Mouse (Mus musculus) MEL (cell line): ENCODE results near the gene Gabrb3. TPM values are rescaled to one million over a fixed set of nuclear protein-coding genes. Genes with fewer than 3 reads are reported as not detected.

Experiments used
- DNase-seq: peaks from one replicate; pipeline ENCODE4 v3.0.0; 2011; ENCODE audit warnings: low read depth, low spot score
- H3K27ac ChIP-seq: 2 replicates; pipeline ENCODE4 v1.5.1; 2012; ENCODE audit warnings: low read depth, mild to moderate bottlenecking, control low read depth, low read length, moderate library complexity; ENCODE audit not compliant: control insufficient read depth
- H3K27me3 ChIP-seq, 2 experiments: fragments of 150-350 bp in 1 of 2; sonication (generic) in 1 of 2; 2 replicates each; pipeline ENCODE4 v1.6.1; 2012; ENCODE audit warnings: low read length in 2 of 2, mild to moderate bottlenecking in 2 of 2, improper control_type of control experiment in 1 of 2, moderate library complexity in 1 of 2; ENCODE audit not compliant: insufficient read depth in 2 of 2, control insufficient read depth in 1 of 2
- H3K36me3 ChIP-seq, 2 experiments: 2 replicates each; pipeline ENCODE4 v1.6.1; 2012 to 2014; ENCODE audit warnings: low read length in 2 of 2, improper control_type of control experiment in 1 of 2, inconsistent platforms in 1 of 2, mild to moderate bottlenecking in 1 of 2; ENCODE audit not compliant: insufficient read depth in 2 of 2, control insufficient read depth in 1 of 2
- H3K4me1 ChIP-seq, 2 experiments: fragments of 150-350 bp in 1 of 2; sonication (generic) in 1 of 2; 2 replicates each; pipeline ENCODE4 v1.6.1; 2012; ENCODE audit warnings: low read length in 2 of 2, improper control_type of control experiment in 1 of 2, mild to moderate bottlenecking in 1 of 2; ENCODE audit not compliant: insufficient read depth in 2 of 2, control insufficient read depth in 1 of 2
- H3K4me3 ChIP-seq, 2 experiments: fragments of 150-350 bp in 1 of 2; sonication (generic) in 1 of 2; 2 replicates each; pipeline ENCODE4 v1.5.1; 2012; ENCODE audit warnings: low read depth in 2 of 2, low read length in 2 of 2, mild to moderate bottlenecking in 2 of 2, moderate library complexity in 2 of 2, control low read depth in 1 of 2, improper control_type of control experiment in 1 of 2; ENCODE audit not compliant: control insufficient read depth in 1 of 2, insufficient read depth in 1 of 2
- H3K79me2 ChIP-seq: 2 replicates; pipeline ENCODE4 v1.6.1; 2012; ENCODE audit warnings: mild to moderate bottlenecking, low read length, moderate library complexity; ENCODE audit not compliant: control insufficient read depth, poor library complexity, insufficient read depth
- H3K9ac ChIP-seq: 2 replicates; pipeline ENCODE4 v1.6.1; 2012; ENCODE audit warnings: low read depth, mild to moderate bottlenecking, control low read depth, low read length, moderate library complexity; ENCODE audit not compliant: control insufficient read depth, poor library complexity, severe bottlenecking
- H3K9me3 ChIP-seq: fragments of 150-350 bp; sonication (generic); replicated peaks from 2 replicates; pipeline ENCODE4 v1.6.1; 2012; ENCODE audit warnings: mild to moderate bottlenecking, low read length, improper control_type of control experiment, moderate library complexity; ENCODE audit not compliant: insufficient read depth
- BHLHE40 ChIP-seq: IDR thresholded peaks from 2 replicates; pipeline ENCODE4 v1.6.1; 2012; ENCODE audit warnings: low read depth, mild to moderate bottlenecking, inconsistent platforms, low read length, improper control_type of control experiment, borderline replicate concordance
- CHD1 ChIP-seq: IDR thresholded peaks from 2 replicates; pipeline ENCODE4 v1.6.1; 2012; ENCODE audit warnings: low read depth, mild to moderate bottlenecking, inconsistent platforms, low read length, improper control_type of control experiment
- CHD2 ChIP-seq: IDR thresholded peaks from 2 replicates; pipeline ENCODE4 v1.6.1; 2011; ENCODE audit warnings: low read length, improper control_type of control experiment
- CTCF ChIP-seq, 3 experiments: IDR thresholded peaks in 2 of 3; conservative IDR thresholded peaks in 1 of 3; 2 replicates each; pipeline ENCODE4 v1.5.1; 2011 to 2012; ENCODE audit warnings: low read length in 3 of 3, low read depth in 2 of 3, mild to moderate bottlenecking in 2 of 3, improper control_type of control experiment in 1 of 3, inconsistent platforms in 1 of 3, mixed read lengths in 1 of 3, moderate library complexity in 1 of 3; ENCODE audit not compliant: control insufficient read depth in 1 of 3, insufficient read depth in 1 of 3, poor library complexity in 1 of 3, severe bottlenecking in 1 of 3
- E2F4 ChIP-seq: IDR thresholded peaks from 2 replicates; pipeline ENCODE4 v1.6.1; 2011; ENCODE audit warnings: low read depth, low read length, improper control_type of control experiment, borderline replicate concordance
- EP300 ChIP-seq, 2 experiments: IDR thresholded peaks; 2 replicates each; pipeline ENCODE4 v1.6.1; 2011; ENCODE audit warnings: improper control_type of control experiment in 2 of 2, low read length in 2 of 2, low read depth in 1 of 2, mild to moderate bottlenecking in 1 of 2
- GABPA ChIP-seq: IDR thresholded peaks from 2 replicates; pipeline ENCODE4 v1.6.1; 2012; ENCODE audit warnings: low read depth, mild to moderate bottlenecking, inconsistent platforms, low read length, improper control_type of control experiment, moderate library complexity
- GATA1 ChIP-seq: IDR thresholded peaks from 2 replicates; pipeline ENCODE4 v1.6.1; 2011; ENCODE audit warnings: low read depth, low read length, improper control_type of control experiment
- HCFC1 ChIP-seq: IDR thresholded peaks from 2 replicates; pipeline ENCODE4 v1.6.1; 2012; ENCODE audit warnings: low read depth, mild to moderate bottlenecking, inconsistent platforms, low read length, improper control_type of control experiment, moderate library complexity
- JUND ChIP-seq: IDR thresholded peaks from 2 replicates; pipeline ENCODE4 v1.6.1; 2011; ENCODE audit warnings: low read depth, mild to moderate bottlenecking, improper control_type of control experiment, low read length
- KAT2A ChIP-seq: conservative IDR thresholded peaks from 2 replicates; pipeline ENCODE4 v1.6.1; 2012; ENCODE audit warnings: low read depth, low read length, improper control_type of control experiment, inconsistent platforms
- MAX ChIP-seq: IDR thresholded peaks from 2 replicates; pipeline ENCODE4 v1.6.1; 2011; ENCODE audit warnings: low read length, improper control_type of control experiment
- MAZ ChIP-seq: IDR thresholded peaks from 2 replicates; pipeline ENCODE4 v1.6.1; 2012; ENCODE audit warnings: low read depth, mild to moderate bottlenecking, inconsistent platforms, low read length, improper control_type of control experiment
- MEF2A ChIP-seq: IDR thresholded peaks from 2 replicates; pipeline ENCODE4 v1.6.1; 2014; ENCODE audit warnings: low read depth, mild to moderate bottlenecking, inconsistent platforms, low read length, improper control_type of control experiment; ENCODE audit not compliant: poor library complexity, insufficient replicate concordance, severe bottlenecking; ENCODE audit errors: extremely low read depth
- MXI1 ChIP-seq: IDR thresholded peaks from 2 replicates; pipeline ENCODE4 v1.6.1; 2011; ENCODE audit warnings: mild to moderate bottlenecking, low read depth, low read length, improper control_type of control experiment
- MYB ChIP-seq: IDR thresholded peaks from 2 replicates; pipeline ENCODE4 v1.6.1; 2011; ENCODE audit warnings: mild to moderate bottlenecking, low read depth, low read length, improper control_type of control experiment
- MYC ChIP-seq: IDR thresholded peaks from 2 replicates; pipeline ENCODE4 v1.6.1; 2011; ENCODE audit warnings: low read depth, mild to moderate bottlenecking, low read length, improper control_type of control experiment, moderate library complexity
- NELFE ChIP-seq: IDR thresholded peaks from 2 replicates; pipeline ENCODE4 v1.6.1; 2011; ENCODE audit warnings: low read depth, low read length, improper control_type of control experiment
- NRF1 ChIP-seq: IDR thresholded peaks from 2 replicates; pipeline ENCODE4 v1.6.1; 2014; ENCODE audit warnings: low read depth, mild to moderate bottlenecking, inconsistent platforms, low read length, improper control_type of control experiment, moderate library complexity; ENCODE audit not compliant: poor library complexity, insufficient read depth, severe bottlenecking
- RCOR1 ChIP-seq: IDR thresholded peaks from 2 replicates; pipeline ENCODE4 v1.6.1; 2012; ENCODE audit warnings: low read depth, mild to moderate bottlenecking, inconsistent platforms, low read length, improper control_type of control experiment
- SIN3A ChIP-seq: IDR thresholded peaks from 2 replicates; pipeline ENCODE4 v1.6.1; 2012; ENCODE audit warnings: low read length, improper control_type of control experiment, inconsistent platforms
- SMC3 ChIP-seq: IDR thresholded peaks from 2 replicates; pipeline ENCODE4 v1.6.1; 2011; ENCODE audit warnings: low read depth, low read length, improper control_type of control experiment
- TAL1 ChIP-seq: IDR thresholded peaks from 2 replicates; pipeline ENCODE4 v1.6.1; 2012; ENCODE audit warnings: mild to moderate bottlenecking, inconsistent platforms, low read length, moderate library complexity, mixed read lengths
- TBP ChIP-seq: IDR thresholded peaks from 2 replicates; pipeline ENCODE4 v1.8.0; 2011; ENCODE audit warnings: low read depth, low read length, improper control_type of control experiment
- TCF12 ChIP-seq: IDR thresholded peaks from 2 replicates; pipeline ENCODE4 v1.6.1; 2014; ENCODE audit warnings: low read depth, mild to moderate bottlenecking, inconsistent platforms, low read length, improper control_type of control experiment, moderate library complexity
- UBTF ChIP-seq: IDR thresholded peaks from 2 replicates; pipeline ENCODE4 v1.6.1; 2012; ENCODE audit warnings: low read depth, mild to moderate bottlenecking, inconsistent platforms, low read length, improper control_type of control experiment, moderate library complexity, borderline replicate concordance; ENCODE audit not compliant: insufficient read depth
- USF1 ChIP-seq: IDR thresholded peaks from 2 replicates; pipeline ENCODE4 v1.6.1; 2014; ENCODE audit warnings: low read depth, mild to moderate bottlenecking, inconsistent platforms, low read length, improper control_type of control experiment, moderate library complexity
- ZC3H11A ChIP-seq: IDR thresholded peaks from 2 replicates; pipeline ENCODE4 v1.6.1; 2012; ENCODE audit warnings: low read depth, mild to moderate bottlenecking, inconsistent platforms, low read length, improper control_type of control experiment
- ZMIZ1 ChIP-seq: IDR thresholded peaks from 2 replicates; pipeline ENCODE4 v1.6.1; 2012; ENCODE audit warnings: low read depth, mild to moderate bottlenecking, inconsistent platforms, low read length, improper control_type of control experiment, moderate library complexity
- polyA plus RNA-seq, 2 experiments: library from polyadenylated mRNA; stranded (reverse) in 1 of 2; unstranded in 1 of 2; fragments of >175 nt in 1 of 2; fragments of >200 nt in 1 of 2; gene quantifications; 2 replicates each; pipeline versions ENCODE4 v1.2.1 to v1.2.4; 2012; ENCODE audit warnings: low replicate concordance in 2 of 2, low read depth in 1 of 2; ENCODE audit not compliant: insufficient read length in 2 of 2, insufficient read depth in 1 of 2, missing spikeins in 1 of 2
- total RNA-seq: library from RNA; depleted of rRNA; stranded (reverse); fragments of 300-350 nt; gene quantifications from 2 replicates; pipeline ENCODE4 v1.2.3, GENCODE M21; 2012

Gabrb3 gene
- total and polyA plus RNA-seq, 3 experiments: not detected

DNA sequence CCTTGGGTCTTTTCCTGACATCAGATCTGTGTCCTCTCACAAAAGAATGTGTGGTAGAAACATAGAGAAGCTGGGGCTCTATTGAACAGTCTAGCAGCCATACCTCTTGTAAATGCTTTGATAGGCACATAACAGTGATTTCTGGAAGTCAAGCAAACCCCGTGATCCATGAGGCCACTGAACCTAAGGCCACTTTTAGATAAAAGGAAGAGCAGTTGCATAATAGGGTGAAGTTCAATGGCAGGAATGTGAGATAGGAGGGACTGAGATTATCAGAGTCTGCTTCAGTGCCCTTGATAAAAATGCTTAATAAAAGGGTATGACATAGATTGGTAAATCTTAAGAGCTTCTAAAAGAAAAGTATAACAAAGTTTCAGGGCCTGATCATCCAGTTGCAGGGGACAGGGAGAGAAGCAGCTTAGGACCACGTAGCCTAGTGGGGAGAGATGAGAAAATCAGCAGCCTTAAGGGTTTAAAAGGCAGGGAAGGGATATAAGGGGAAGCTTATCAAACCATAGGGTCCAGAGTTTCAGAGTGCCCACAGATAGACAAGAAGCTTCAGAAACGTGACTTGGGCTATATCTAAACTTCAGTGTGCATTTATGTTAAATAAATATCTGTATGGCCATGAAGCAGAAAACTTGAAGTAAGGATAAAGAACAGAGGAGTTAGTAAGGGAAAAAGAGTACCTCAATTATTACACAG lies 141.4 kb downstream of the Gabrb3 start:
- Histone ChIP-seq H3K36me3 (no peaks in the 10 kb centered on the region), H3K4me1 (no peaks in the 10 kb centered on the region), H3K79me2 (no peaks in the 10 kb centered on the region), H3K27ac (no peak overlapping the region), H3K9ac (no peak overlapping the region), H3K27me3 (no peaks in the 10 kb centered on the region), H3K9me3 (no peaks in the 10 kb centered on the region), H3K4me3 (no peak overlapping the region)
- TF ChIP-seq GATA1 (no peak), MYC (no peak), RCOR1 (no peak), UBTF (no peak), GABPA (no peak), KAT2A (no peak), MEF2A (no peak), NRF1 (no peak), MAZ (no peak), SIN3A (no peak), HCFC1 (no peak), MAX (no peak), CHD2 (no peak), CHD1 (no peak), TAL1 (no peak), MYB (no peak), JUND (no peak), MXI1 (no peak), USF1 (no peak), EP300 (IDR thresholded peaks at IDR 0.05; ENCODE audit: low read depth in 1 of 2, low read length in 2 of 2) (no peak)
- no peak for DNase-seq

DNA sequence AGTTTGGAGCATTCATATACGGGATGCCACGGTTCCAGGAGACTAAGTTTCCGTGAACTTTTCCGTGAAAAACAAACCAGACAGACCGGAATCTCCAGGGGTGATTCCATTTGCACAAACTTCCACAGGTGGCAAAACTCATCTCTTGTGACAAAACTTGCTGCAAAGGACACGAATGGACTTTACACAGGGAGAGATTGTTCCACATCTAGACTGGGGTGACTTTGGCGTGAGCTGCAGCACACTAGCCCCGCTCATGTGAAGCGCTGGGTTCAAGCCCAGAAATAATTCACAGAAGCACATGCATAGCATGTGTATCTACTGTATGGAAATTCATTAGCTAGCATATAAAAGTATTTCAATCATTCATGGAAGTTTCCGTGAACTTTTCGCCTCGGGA lies 144.9 kb downstream of the Gabrb3 start:
- no peak overlapping the region for H3K4me3 ChIP-seq

More for the DNA sequence above, 144.9 kb downstream of the Gabrb3 start:
- no peaks in the 10 kb centered on the region for H3K9me3 ChIP-seq
- no peak overlapping the region for H3K27ac ChIP-seq
- TF ChIP-seq MYC (no peak), TCF12 (no peak), BHLHE40 (no peak), ZMIZ1 (no peak), MXI1 (no peak), E2F4 (no peak), CTCF (IDR thresholded peaks at IDR 0.05 in 2 of 3, conservative IDR thresholded peaks at IDR 0.05 in 1 of 3; ENCODE audit: control insufficient read depth in 1 of 3, insufficient read depth in 1 of 3, low read depth in 2 of 3, low read length in 3 of 3, poor library complexity in 1 of 3, severe bottlenecking in 1 of 3) (no peak), SIN3A (no peak), NRF1 (no peak), USF1 (no peak), ZC3H11A (no peak), MAZ (no peak), TBP (no peak), JUND (no peak), UBTF (no peak), GABPA (no peak), NELFE (no peak), CHD2 (no peak), SMC3 (no peak)
- no peaks in the 10 kb centered on the region for H3K36me3 ChIP-seq
- no peak overlapping the region for H3K9ac ChIP-seq
- no peaks in the 10 kb centered on the region for H3K27me3 ChIP-seq
- no peaks in the 10 kb centered on the region for H3K4me1 ChIP-seq
- no peaks in the 10 kb centered on the region for H3K79me2 ChIP-seq
- no peak for DNase-seq
